Mouse (Mus musculus): Measurements from ENCODE around the gene Hmgcs1. TPM values are rescaled to one million over a fixed set of nuclear protein-coding genes. Genes with fewer than 3 reads are reported as not detected.

Hmgcs1 gene
- polyA plus RNA-seq, 1 experiment from 2014 or later, result 178 TPM

Other genes with a start within 250 kb of the Hmgcs1 start
- 76.5 and 79.3 TPM in 2 replicates for gene 4833420G17Rik, start 227.6 kb upstream of the Hmgcs1 start, polyA plus RNA-seq (2014; fragmentation: Nextera tagmentation; extraction: Ambion mirVana)
- 1.2 and 1.6 TPM in 2 replicates for gene Tmem267, start 202.3 kb upstream of the Hmgcs1 start, polyA plus RNA-seq (2014; fragmentation: Nextera tagmentation; extraction: Ambion mirVana)
- 1.4 and 2.1 TPM in 2 replicates for gene 3110070M22Rik, start 202.0 kb upstream of the Hmgcs1 start, polyA plus RNA-seq (2014; fragmentation: Nextera tagmentation; extraction: Ambion mirVana)
- gene Ccl28, start 66.6 kb upstream of the Hmgcs1 start, polyA plus RNA-seq (2014; fragmentation: Nextera tagmentation; extraction: Ambion mirVana), result 0.09 and 0.15 TPM in 2 replicates
- 1.0 TPM in 2 replicates for gene Nim1k, start 65.5 kb downstream of the Hmgcs1 start, polyA plus RNA-seq (2014; fragmentation: Nextera tagmentation; extraction: Ambion mirVana)
- 38.5 and 40.9 TPM in 2 replicates for gene Zfp131, start 100.5 kb downstream of the Hmgcs1 start, polyA plus RNA-seq (2014; fragmentation: Nextera tagmentation; extraction: Ambion mirVana)
- gene AF067063, start 139.8 kb downstream of the Hmgcs1 start, polyA plus RNA-seq (2014; fragmentation: Nextera tagmentation; extraction: Ambion mirVana), result not detected in 2 replicates
- gene D13Ertd608e, start 145.6 kb downstream of the Hmgcs1 start, polyA plus RNA-seq (2014; fragmentation: Nextera tagmentation; extraction: Ambion mirVana), result not detected in 2 replicates
- gene Tcstv1, start 204.4 kb downstream of the Hmgcs1 start, polyA plus RNA-seq (2014; fragmentation: Nextera tagmentation; extraction: Ambion mirVana), result not detected in 2 replicates
- not detected in 2 replicates for gene Gm21761, start 238.9 kb downstream of the Hmgcs1 start, polyA plus RNA-seq (2014; fragmentation: Nextera tagmentation; extraction: Ambion mirVana)

Data from stomach, embryonic 14.5 days (tissue).